Mouse (Mus musculus) lung, postnatal 0 days (tissue): ENCODE data around the gene Frmd4a. TPM values are rescaled to one million over a fixed set of nuclear protein-coding genes. Genes with fewer than 3 reads are reported as not detected.

Source experiments
- ATAC-seq: fragments of 200-750 bp; cut with Nextera tagmentation; 2 replicates; pipeline ENCODE4 v1.8.0; 2017; ENCODE audit warnings: moderate library complexity
- DNase-seq: peaks from one replicate; pipeline ENCODE4 v3.0.0-alpha.2; 2016; ENCODE audit warnings: low spot score
- H3K27ac ChIP-seq: fragments of 300-500 bp; sonication (generic); 2 replicates; pipeline ENCODE4 v1.5.1; 2014; ENCODE audit warnings: antibody characterized with exemption, mild to moderate bottlenecking, low read length, mixed read lengths
- H3K27me3 ChIP-seq: fragments of 300-500 bp; sonication (generic); replicated peaks from 2 replicates; pipeline ENCODE4 v1.6.1; 2014; ENCODE audit warnings: low read length, mixed read lengths; ENCODE audit not compliant: insufficient read depth
- H3K36me3 ChIP-seq: fragments of 300-500 bp; sonication (generic); 2 replicates; pipeline ENCODE4 v1.6.1; 2014; ENCODE audit warnings: low read length, mixed read lengths; ENCODE audit not compliant: insufficient read depth
- H3K4me1 ChIP-seq: fragments of 300-500 bp; sonication (generic); 2 replicates; pipeline ENCODE4 v1.6.1; 2014; ENCODE audit warnings: antibody characterized with exemption, low read depth, low read length, mixed read lengths; ENCODE audit not compliant: insufficient read depth
- H3K4me2 ChIP-seq: fragments of 300-500 bp; sonication (generic); replicated peaks from 2 replicates; pipeline ENCODE4 v1.6.1; 2014; ENCODE audit warnings: low read depth, mild to moderate bottlenecking, low read length, moderate library complexity, mixed read lengths
- H3K4me3 ChIP-seq: fragments of 300-500 bp; sonication (generic); 2 replicates; pipeline ENCODE4 v1.5.1; 2014; ENCODE audit warnings: low read depth, low read length
- H3K9ac ChIP-seq: fragments of 300-500 bp; sonication (generic); replicated peaks from 2 replicates; pipeline ENCODE4 v1.6.1; 2014; ENCODE audit warnings: low read depth, mild to moderate bottlenecking
- H3K9me3 ChIP-seq: fragments of 300-500 bp; sonication (generic); 2 replicates; pipeline ENCODE4 v1.6.1; 2016; ENCODE audit warnings: low read length, mixed read lengths
- CTCF ChIP-seq: IDR thresholded peaks from 2 replicates; pipeline ENCODE4 v1.5.1; 2016; ENCODE audit warnings: antibody characterized with exemption, mild to moderate bottlenecking
- EP300 ChIP-seq: IDR thresholded peaks from 2 replicates; pipeline ENCODE4 v1.6.1; 2016; ENCODE audit warnings: antibody characterized with exemption, mild to moderate bottlenecking, control low read depth
- WGBS: fragments of 180-500 bp; shearing (Covaris S2); extraction: QIAGEN DNeasy Blood & Tissue Kit; methylation state at CpG from one replicate; pipeline ENCODE4 v1.1.7; 2014; 5-methylcytosine and 5-hydroxymethylcytosine counted together
- polyA plus RNA-seq: library from polyadenylated mRNA; unstranded; fragments of >200 nt; fragmentation: Nextera tagmentation; extraction: Ambion mirVana; gene quantifications from 2 replicates; pipeline ENCODE4 v1.2.1, GENCODE M21; 2015

The Frmd4a gene
- polyA plus RNA-seq, 1 experiment from 2014 or later, result 15.8 TPM

DNA sequence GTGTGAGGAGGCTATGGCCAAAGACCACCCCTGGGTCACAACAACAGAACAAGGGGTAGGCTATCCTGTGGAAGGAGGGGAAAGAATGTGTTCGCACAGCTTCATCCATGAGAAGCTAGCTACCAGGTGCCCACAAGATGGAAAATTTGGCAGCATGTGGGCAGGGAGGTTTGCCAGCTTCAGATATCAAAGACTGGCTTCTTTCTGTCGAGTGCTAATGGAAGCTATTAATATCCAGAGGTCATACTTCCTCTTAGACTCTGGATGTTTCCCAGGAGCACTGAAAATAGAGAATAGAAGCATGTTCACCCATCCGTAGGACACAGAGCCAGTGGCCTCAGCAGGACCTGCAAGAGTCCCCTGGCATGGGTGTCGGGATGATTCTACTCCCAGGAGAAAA is 170.0 kb downstream of the Frmd4a start:
- WGBS, result 57% methylated on average over 4 of the region's 4 CpGs
- Histone ChIP-seq H3K4me2 (no peak overlapping the region), H3K36me3 (no peaks in the 10 kb centered on the region), H3K27me3 (no peaks in the 10 kb centered on the region), H3K4me1 (no peaks in the 10 kb centered on the region), H3K9ac (no peak overlapping the region), H3K27ac (no peak overlapping the region), H3K9me3 (no peaks in the 10 kb centered on the region), H3K4me3 (no peak overlapping the region)
- DNase-seq (no peak), ATAC-seq (no peak)
- no peak for TF ChIP-seq EP300
- no peak for TF ChIP-seq CTCF

DNA sequence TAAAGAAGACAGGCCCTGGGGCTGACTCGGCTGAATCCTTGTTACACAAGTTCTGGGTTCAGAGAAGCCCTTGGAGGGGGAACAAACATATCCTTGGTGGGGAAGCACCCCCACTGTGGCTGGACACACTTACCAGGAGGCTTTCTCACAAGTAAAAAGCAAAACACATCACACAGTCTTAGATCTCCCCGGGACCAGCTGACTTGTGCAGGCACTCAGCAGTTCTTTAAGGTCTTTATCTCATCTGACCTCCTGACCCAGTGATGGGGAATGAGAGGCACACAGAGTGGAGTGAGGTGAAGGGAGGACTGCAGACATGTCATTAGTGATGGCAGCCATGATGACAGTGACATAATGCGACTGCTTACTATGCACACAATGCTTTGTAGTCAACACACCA is 170.8 kb downstream of the Frmd4a start:
- H3K9me3 ChIP-seq, result no peaks in the 10 kb centered on the region
- 34% methylated on average over 3 of the region's 3 CpGs for WGBS

GRCm38 (mm10) chr2:4190345-4190744 is 172.8 kb downstream of the Frmd4a start:
- ATAC-seq, result no peak

More for the DNA sequence above, 170.8 kb downstream of the Frmd4a start:
- no peak overlapping the region for H3K4me2 ChIP-seq
- DNase-seq, result no peak
- H3K4me1 ChIP-seq, result no peaks in the 10 kb centered on the region
- no peaks in the 10 kb centered on the region for H3K27me3 ChIP-seq
- no peak for ATAC-seq
- TF ChIP-seq CTCF (no peak), EP300 (no peak)
- H3K36me3 ChIP-seq, result no peaks in the 10 kb centered on the region
- no peak overlapping the region for H3K4me3 ChIP-seq
- H3K9ac ChIP-seq, result no peak overlapping the region
- H3K27ac ChIP-seq, result no peak overlapping the region

GRCm38 (mm10) chr2:4190995-4191394 is 173.5 kb downstream of the Frmd4a start:
- no peaks in the 10 kb centered on the region for H3K36me3 ChIP-seq
- no peak overlapping the region for H3K4me3 ChIP-seq
- H3K4me1 ChIP-seq, result no peaks in the 10 kb centered on the region
- no peak overlapping the region for H3K4me2 ChIP-seq
- no peak overlapping the region for H3K27ac ChIP-seq
- H3K9me3 ChIP-seq, result no peaks in the 10 kb centered on the region
- 62% methylated on average over 5 of the region's 5 CpGs for WGBS
- no peak for TF ChIP-seq EP300
- TF ChIP-seq CTCF, result no peak
- ATAC-seq, result no peak
- no peak overlapping the region for H3K9ac ChIP-seq
- DNase-seq, result no peak
- H3K27me3 ChIP-seq, result no peaks in the 10 kb centered on the region

More at GRCm38 (mm10) chr2:4190345-4190744, 172.8 kb downstream of the Frmd4a start:
- Histone ChIP-seq H3K27me3 (no peaks in the 10 kb centered on the region), H3K4me3 (no peak overlapping the region), H3K9me3 (no peaks in the 10 kb centered on the region), H3K27ac (no peak overlapping the region), H3K36me3 (no peaks in the 10 kb centered on the region), H3K4me1 (no peaks in the 10 kb centered on the region), H3K4me2 (no peak overlapping the region), H3K9ac (no peak overlapping the region)
- 87% methylated on average over 3 of the region's 3 CpGs for WGBS
- no peak for DNase-seq
- TF ChIP-seq EP300, result no peak
- no peak for TF ChIP-seq CTCF

DNA sequence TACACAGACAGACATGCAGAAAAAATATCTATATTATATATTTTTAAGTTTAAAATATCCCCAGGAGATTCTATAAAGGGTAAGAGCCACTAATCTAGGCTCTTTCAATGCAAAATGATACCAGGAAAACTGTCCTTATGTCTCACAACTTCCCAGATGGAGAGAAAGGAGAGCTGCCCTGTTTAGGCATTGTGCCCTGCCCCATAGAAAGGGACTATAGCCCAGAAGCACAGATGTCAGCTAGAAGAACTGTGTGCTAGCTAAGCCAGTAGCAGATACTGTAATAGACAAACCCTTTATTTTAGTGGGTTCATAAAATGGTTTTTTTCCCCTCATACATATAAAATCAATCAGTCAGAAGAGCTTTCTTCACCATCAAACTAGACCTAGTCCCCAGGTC is 175.7 kb downstream of the Frmd4a start:
- DNase-seq, result no peak
- H3K9ac ChIP-seq, result no peak overlapping the region
- no peaks in the 10 kb centered on the region for H3K36me3 ChIP-seq
- no peak overlapping the region for H3K4me3 ChIP-seq
- H3K9me3 ChIP-seq, result no peaks in the 10 kb centered on the region
- TF ChIP-seq CTCF, result no peak
- TF ChIP-seq EP300, result no peak
- no peak overlapping the region for H3K4me2 ChIP-seq
- H3K27ac ChIP-seq, result no peak overlapping the region
- ATAC-seq, result no peak
- H3K27me3 ChIP-seq, result no peaks in the 10 kb centered on the region
- no peaks in the 10 kb centered on the region for H3K4me1 ChIP-seq

DNA sequence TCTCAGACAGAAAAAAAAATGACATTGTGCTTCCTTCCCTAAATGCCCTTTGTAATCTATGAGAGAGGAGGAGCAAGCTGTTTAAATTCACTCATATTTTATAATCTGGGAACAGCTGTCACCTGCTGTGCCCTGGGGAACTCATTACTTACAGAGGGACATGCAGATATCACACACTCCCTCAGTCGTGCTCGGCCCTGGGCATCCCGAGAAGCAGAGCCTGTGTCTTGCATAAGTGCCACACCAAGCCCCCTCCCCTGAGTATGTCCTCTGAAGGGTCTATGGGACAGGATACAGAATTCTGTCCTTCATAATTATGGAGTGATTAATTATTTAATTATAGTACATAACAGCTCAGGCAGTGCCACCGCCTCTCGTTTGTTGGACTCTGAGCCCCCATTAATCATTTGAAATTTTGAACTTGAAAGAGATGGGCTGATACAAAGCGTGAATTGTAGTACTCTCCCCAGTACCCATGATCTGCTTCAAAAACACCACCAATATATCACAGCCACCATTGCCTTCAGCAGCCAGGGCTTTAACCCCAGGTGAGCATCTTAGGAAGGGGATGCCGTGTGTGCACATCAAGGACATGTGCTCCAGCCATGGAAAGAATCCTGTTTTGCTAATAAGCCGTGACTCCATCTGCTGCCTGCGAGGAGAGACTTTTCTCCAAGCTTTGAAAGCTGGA is 177.0 kb downstream of the Frmd4a start:
- no peaks in the 10 kb centered on the region for H3K27me3 ChIP-seq
- no peak for ATAC-seq
- H3K4me3 ChIP-seq, result no peak overlapping the region
- WGBS, result 63% methylated on average over 9 of the region's 9 CpGs
- no peak overlapping the region for H3K27ac ChIP-seq
- TF ChIP-seq EP300, result no peak
- TF ChIP-seq CTCF, result no peak
- DNase-seq, result no peak
- no peak overlapping the region for H3K4me2 ChIP-seq
- H3K4me1 ChIP-seq, result no peaks in the 10 kb centered on the region
- no peak overlapping the region for H3K9ac ChIP-seq
- no peaks in the 10 kb centered on the region for H3K36me3 ChIP-seq
- no peaks in the 10 kb centered on the region for H3K9me3 ChIP-seq
